Mouse (Mus musculus): ENCODE data around the gene Ankrd61. TPM values are rescaled to one million over a fixed set of nuclear protein-coding genes. Genes with fewer than 3 reads are reported as not detected.
A peak's percentile ranks its signal among the peaks of the same experiment; 100 is the strongest.

The Ankrd61 gene
- 0.22 and 0.41 TPM in 2 replicates for polyA plus RNA-seq (2015; fragmentation: Nextera tagmentation; extraction: Ambion mirVana)

DNA sequence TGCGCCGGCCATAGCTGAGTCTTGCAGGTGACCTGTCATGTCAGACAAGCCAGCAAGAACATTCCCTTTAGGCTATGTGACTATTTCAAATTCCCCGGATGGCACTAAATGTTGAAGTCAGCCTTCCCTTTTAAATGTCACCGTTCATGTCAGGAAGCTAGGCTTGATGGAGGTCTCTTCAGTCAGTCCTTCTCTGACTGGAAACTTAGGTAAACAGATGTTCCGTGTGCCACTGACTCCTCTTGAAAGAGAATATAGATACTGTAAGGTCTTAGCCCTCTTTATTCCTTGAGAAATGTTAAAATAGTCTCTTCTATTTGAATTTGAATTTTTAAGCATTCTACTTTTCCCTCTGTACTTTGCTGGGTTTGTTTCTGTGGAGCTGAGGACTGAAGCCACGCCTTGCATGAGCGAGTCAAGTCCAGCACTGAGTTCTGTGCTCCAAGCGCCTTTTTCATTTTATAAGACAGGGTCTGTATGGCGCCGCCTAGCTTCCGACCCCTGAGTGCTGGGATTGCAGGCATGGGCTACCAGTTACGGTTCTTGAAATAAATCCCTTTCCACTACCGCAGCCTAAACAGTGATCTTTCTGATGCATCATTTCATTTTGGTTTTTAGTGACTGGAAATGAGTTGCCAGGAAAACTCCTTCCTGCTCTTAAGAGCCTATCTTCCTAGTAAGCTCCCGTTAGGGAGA, at the start of gene Ankrd61:
Gene Ankrd61, minus strand, starts transcription at position 51 of the 696 bp plus-strand sequence.
- Histone ChIP-seq H3K36me3 (ENCODE audit: control insufficient read depth, insufficient read depth, low read length) (peaks cover 18% of the 10 kb centered on the region), H3K27ac (ENCODE audit: low read depth, low read length) (no peak within 1 kb of the TSS)
- 87% methylated on average over 14 of the region's 14 CpGs for WGBS

DNA sequence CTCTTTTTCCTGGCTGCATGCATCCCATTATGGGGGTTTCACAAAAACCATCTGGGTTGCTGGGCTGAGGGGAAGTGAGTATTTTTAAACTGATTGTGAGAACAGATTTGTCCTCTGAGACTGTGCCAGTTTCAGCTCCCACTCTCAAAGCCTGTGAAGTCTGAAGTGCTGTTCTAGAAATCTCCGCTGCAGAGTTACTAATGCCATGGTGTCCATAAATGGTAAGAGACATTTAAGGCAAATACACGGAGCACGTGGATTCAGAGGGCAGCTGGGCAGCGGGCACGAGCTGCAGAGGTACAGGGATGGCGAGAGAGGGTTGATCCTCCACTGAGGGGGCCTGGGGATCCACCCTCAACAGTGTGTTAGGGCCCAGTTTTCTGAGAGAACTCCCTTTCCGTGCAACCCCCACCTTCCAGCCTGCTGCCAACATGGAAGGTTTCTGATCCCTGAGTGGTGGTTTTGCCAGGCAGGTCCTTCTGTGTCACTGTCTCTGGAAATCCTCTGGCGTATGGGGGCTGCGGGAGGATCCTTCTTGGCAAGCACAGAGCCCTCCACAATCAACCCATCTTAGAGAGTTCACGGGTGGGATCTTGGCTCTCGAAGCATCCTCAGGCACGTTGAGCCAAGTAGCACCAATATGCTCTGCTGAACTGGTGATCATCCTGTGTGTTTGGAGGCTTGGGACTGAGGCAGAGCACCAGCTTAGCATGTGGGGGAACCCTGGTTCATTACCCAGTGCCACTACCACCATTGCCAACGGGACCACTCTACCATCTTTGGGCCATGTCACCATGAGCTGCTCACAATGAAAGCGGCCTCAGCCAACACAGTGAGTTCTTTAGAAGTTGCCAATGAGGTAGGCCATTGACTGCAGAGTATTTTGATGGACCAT, 46.0 kb upstream of the Ankrd61 start:
- no peak for ATAC-seq
- no peak overlapping the region for H3K9ac ChIP-seq (ENCODE audit: low read depth, low read length)
- no peak overlapping the region for H3K4me3 ChIP-seq (ENCODE audit: low read length)
- no peak overlapping the region for H3K27ac ChIP-seq (ENCODE audit: low read depth, low read length)
- no peaks in the 10 kb centered on the region for H3K36me3 ChIP-seq (ENCODE audit: control insufficient read depth, insufficient read depth, low read length)
- H3K27me3 ChIP-seq (replicated peaks; ENCODE audit: control insufficient read depth, insufficient read depth, low read length) = no peaks in the 10 kb centered on the region
- H3K9me3 ChIP-seq (ENCODE audit: control insufficient read depth, low read length) = peaks cover 3% of the 10 kb centered on the region; the same call in 1 of the 2 replicates
- H3K4me2 ChIP-seq (ENCODE audit: low read length) = no peak overlapping the region
- H3K4me1 ChIP-seq (ENCODE audit: control insufficient read depth, insufficient read depth, low read depth, low read length) = no peaks in the 10 kb centered on the region
- 90% methylated on average over 14 of the region's 14 CpGs for WGBS

More for the DNA sequence above, at the start of gene Ankrd61:
- Histone ChIP-seq H3K27me3 (replicated peaks; ENCODE audit: control insufficient read depth, insufficient read depth, low read length) (no peaks in the 10 kb centered on the region), H3K4me2 (ENCODE audit: low read length) (no peak within 1 kb of the TSS), H3K4me1 (ENCODE audit: control insufficient read depth, insufficient read depth, low read depth, low read length) (no peaks in the 10 kb centered on the region), H3K9ac (ENCODE audit: low read depth, low read length) (no peak within 1 kb of the TSS), H3K9me3 (ENCODE audit: control insufficient read depth, low read length) (no peaks in the 10 kb centered on the region), H3K4me3 (ENCODE audit: low read length) (no peak within 1 kb of the TSS)
- ATAC-seq = no peak

- no peak for ATAC-seq
- peaks cover 3% of the 10 kb centered on the region; the same call in 1 of the 2 replicates for H3K9me3 ChIP-seq (ENCODE audit: control insufficient read depth, low read length)
Measured at GRCm38 (mm10) chr5:143941588-143941987, 44.1 kb upstream of the Ankrd61 start.

DNA sequence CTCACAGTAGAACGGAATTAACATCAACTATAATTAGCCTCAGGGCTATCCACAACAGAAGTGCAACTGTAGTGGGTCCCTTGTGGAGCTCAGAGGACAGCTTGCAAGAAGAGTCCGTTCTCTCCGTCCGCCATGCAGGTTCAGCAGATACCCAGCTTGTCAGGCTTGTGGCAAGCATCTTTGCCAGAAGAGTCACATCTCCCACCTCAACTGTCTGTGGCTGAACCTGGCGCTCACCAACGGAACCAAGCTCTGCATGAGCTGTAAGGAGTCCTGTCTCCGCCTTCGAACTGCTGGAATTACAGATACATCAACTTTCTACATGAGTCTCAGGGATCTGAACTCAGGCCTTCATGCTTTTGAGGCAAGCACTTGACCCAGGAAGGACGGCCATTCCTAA, 38.7 kb upstream of the Ankrd61 start:
- Histone ChIP-seq H3K36me3 (ENCODE audit: control insufficient read depth, insufficient read depth, low read length) (peaks cover 7% of the 10 kb centered on the region; the same call in 1 of the 2 replicates), H3K27me3 (replicated peaks; ENCODE audit: control insufficient read depth, insufficient read depth, low read length) (no peaks in the 10 kb centered on the region), H3K4me2 (ENCODE audit: low read length) (no peak overlapping the region), H3K27ac (ENCODE audit: low read depth, low read length) (no peak overlapping the region), H3K4me1 (ENCODE audit: control insufficient read depth, insufficient read depth, low read depth, low read length) (no peaks in the 10 kb centered on the region), H3K9ac (ENCODE audit: low read depth, low read length) (no peak overlapping the region), H3K9me3 (ENCODE audit: control insufficient read depth, low read length) (no peaks in the 10 kb centered on the region), H3K4me3 (ENCODE audit: low read length) (no peak overlapping the region)
- WGBS = 88% methylated on average over 9 of the region's 9 CpGs
- no peak for ATAC-seq

More at GRCm38 (mm10) chr5:143941588-143941987, 44.1 kb upstream of the Ankrd61 start:
- 23% methylated on average over 10 of the region's 10 CpGs for WGBS
- Histone ChIP-seq H3K36me3 (ENCODE audit: control insufficient read depth, insufficient read depth, low read length) (no peaks in the 10 kb centered on the region), H3K4me3 (ENCODE audit: low read length) (no peak overlapping the region), H3K27me3 (replicated peaks; ENCODE audit: control insufficient read depth, insufficient read depth, low read length) (no peaks in the 10 kb centered on the region), H3K4me1 (ENCODE audit: control insufficient read depth, insufficient read depth, low read depth, low read length) (no peaks in the 10 kb centered on the region), H3K4me2 (ENCODE audit: low read length) (no peak overlapping the region), H3K27ac (ENCODE audit: low read depth, low read length) (no peak overlapping the region), H3K9ac (ENCODE audit: low read depth, low read length) (no peak overlapping the region)

DNA sequence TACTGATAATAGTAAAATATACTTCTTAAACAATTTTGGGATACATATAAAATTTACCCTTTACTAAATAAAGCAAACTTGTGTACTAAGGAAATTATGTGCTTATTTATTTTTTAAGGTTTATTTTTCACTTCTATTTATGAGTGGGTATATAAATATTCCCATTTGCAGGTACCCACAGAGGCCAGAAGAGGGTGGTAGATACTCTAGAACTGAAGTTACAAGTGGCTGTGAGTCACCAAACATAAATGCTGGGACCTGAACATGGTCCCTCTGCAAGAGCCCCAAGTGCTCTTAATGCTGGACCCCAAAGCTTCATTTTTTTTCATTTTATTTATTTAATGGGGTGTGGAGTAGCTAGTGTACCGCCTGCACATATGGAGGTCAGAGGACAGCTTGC, 36.4 kb upstream of the Ankrd61 start:
- Histone ChIP-seq H3K9me3 (ENCODE audit: control insufficient read depth, low read length) (no peaks in the 10 kb centered on the region), H3K4me1 (ENCODE audit: control insufficient read depth, insufficient read depth, low read depth, low read length) (no peaks in the 10 kb centered on the region), H3K4me2 (ENCODE audit: low read length) (no peak overlapping the region), H3K9ac (ENCODE audit: low read depth, low read length) (no peak overlapping the region), H3K27ac (ENCODE audit: low read depth, low read length) (no peak overlapping the region), H3K4me3 (ENCODE audit: low read length) (no peak overlapping the region), H3K27me3 (replicated peaks; ENCODE audit: control insufficient read depth, insufficient read depth, low read length) (no peaks in the 10 kb centered on the region), H3K36me3 (ENCODE audit: control insufficient read depth, insufficient read depth, low read length) (peaks cover 19% of the 10 kb centered on the region)
- WGBS = 100% methylated on average over 1 of the region's 1 CpGs
- no peak for ATAC-seq

DNA sequence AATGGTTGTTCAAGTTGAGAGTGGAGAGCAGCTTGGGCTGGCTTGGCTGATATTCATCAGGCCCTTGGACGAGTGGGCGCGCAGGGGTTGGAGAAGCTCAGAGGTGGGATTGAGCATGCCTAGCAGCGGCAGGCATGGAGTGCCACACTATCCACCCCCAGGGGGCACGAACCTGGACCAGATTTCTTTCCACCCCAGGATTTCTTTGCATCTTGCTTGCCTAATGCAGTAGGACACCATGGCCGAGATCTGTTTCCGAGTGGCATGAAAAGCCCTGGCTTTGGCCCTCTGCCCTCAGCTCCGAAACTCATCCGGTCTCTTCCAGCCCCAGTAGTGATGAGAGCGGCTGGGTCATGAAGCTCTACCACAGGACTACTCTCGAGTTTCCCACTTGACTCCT, 35.9 kb upstream of the Ankrd61 start:
- Histone ChIP-seq H3K4me1 (ENCODE audit: control insufficient read depth, insufficient read depth, low read depth, low read length) (no peaks in the 10 kb centered on the region), H3K27ac (ENCODE audit: low read depth, low read length) (no peak overlapping the region), H3K27me3 (replicated peaks; ENCODE audit: control insufficient read depth, insufficient read depth, low read length) (no peaks in the 10 kb centered on the region), H3K4me3 (ENCODE audit: low read length) (peak overlapping the region; percentile 5), H3K9me3 (ENCODE audit: control insufficient read depth, low read length) (no peaks in the 10 kb centered on the region), H3K4me2 (ENCODE audit: low read length) (no peak overlapping the region), H3K9ac (ENCODE audit: low read depth, low read length) (no peak overlapping the region), H3K36me3 (ENCODE audit: control insufficient read depth, insufficient read depth, low read length) (peaks cover 19% of the 10 kb centered on the region)
- no peak for ATAC-seq
- WGBS = 87% methylated on average over 11 of the region's 11 CpGs

DNA sequence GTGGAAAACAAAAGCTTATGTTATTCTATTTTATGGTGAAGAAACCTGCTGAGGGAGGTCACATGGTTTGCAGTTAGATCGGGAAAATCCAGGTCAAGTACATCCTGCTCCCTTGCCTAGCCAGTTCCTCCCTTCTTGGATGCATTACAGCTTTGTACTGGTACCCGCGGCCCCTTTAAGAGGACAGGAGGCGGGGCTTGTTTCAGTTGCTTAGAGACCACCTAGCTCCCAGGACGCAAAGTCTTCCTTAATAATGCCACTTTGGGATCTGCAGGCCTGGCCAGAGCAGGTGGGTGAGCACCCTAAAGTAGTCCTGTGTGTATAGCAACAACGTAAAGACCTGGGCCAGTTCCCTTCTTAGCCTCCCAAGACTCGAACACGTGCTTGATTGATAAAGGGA, 35.3 kb upstream of the Ankrd61 start, which contains the start of gene Rsph10b:
Gene Rsph10b, plus strand, starts transcription at position 205 of the 400 bp plus-strand sequence.
- Histone ChIP-seq H3K27ac (ENCODE audit: low read depth, low read length) (no peak within 1 kb of the TSS), H3K36me3 (ENCODE audit: control insufficient read depth, insufficient read depth, low read length) (peaks cover 21% of the 10 kb centered on the region), H3K27me3 (replicated peaks; ENCODE audit: control insufficient read depth, insufficient read depth, low read length) (no peaks in the 10 kb centered on the region), H3K9me3 (ENCODE audit: control insufficient read depth, low read length) (no peaks in the 10 kb centered on the region), H3K9ac (ENCODE audit: low read depth, low read length) (no peak within 1 kb of the TSS), H3K4me3 (ENCODE audit: low read length) (peak within 1 kb of the TSS; percentile 5), H3K4me1 (ENCODE audit: control insufficient read depth, insufficient read depth, low read depth, low read length) (no peaks in the 10 kb centered on the region), H3K4me2 (ENCODE audit: low read length) (no peak within 1 kb of the TSS)
- 15% methylated on average over 8 of the region's 8 CpGs for WGBS
- ATAC-seq = no peak

DNA sequence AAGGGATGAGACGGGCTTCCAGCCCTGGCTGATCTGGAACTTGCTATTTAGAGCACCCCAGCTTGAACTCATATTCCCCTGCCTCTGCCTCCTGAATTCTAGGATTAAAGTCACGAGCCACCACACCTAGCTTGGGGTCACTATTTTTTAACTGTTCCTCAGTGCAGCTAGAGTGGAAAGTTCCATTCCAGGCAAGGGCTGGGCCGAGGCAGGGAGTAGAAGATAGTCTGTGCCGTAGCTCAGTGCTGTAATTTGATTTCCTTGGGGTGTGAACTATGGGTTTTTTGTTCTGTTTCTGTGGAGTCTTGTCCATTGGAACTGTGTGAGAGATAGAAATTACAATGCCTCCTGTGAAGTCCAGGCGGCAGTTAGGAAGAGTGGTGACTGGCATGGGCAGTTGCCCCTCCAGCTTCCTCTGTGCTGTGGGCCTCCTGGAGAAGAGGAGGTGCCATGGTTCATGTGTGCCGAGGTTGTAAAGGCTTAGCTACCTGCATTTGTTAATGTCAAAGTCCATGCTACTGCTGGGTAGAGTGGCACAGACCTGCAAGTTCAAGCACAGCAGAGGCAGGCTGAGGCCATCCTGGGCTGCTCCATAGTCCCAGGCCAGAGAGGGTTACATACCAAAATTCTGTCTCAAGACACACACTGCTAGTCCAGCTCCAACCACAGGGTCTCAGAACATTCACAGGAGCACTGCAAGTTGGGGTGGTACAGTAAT, 34.5 kb upstream of the Ankrd61 start:
- Histone ChIP-seq H3K36me3 (ENCODE audit: control insufficient read depth, insufficient read depth, low read length) (peaks cover 21% of the 10 kb centered on the region), H3K9ac (ENCODE audit: low read depth, low read length) (no peak overlapping the region), H3K4me1 (ENCODE audit: control insufficient read depth, insufficient read depth, low read depth, low read length) (no peaks in the 10 kb centered on the region), H3K4me3 (ENCODE audit: low read length) (no peak overlapping the region), H3K27me3 (replicated peaks; ENCODE audit: control insufficient read depth, insufficient read depth, low read length) (no peaks in the 10 kb centered on the region), H3K4me2 (ENCODE audit: low read length) (no peak overlapping the region), H3K27ac (ENCODE audit: low read depth, low read length) (no peak overlapping the region), H3K9me3 (ENCODE audit: control insufficient read depth, low read length) (no peaks in the 10 kb centered on the region)
- ATAC-seq = no peak
- 84% methylated on average over 6 of the region's 6 CpGs for WGBS

Measured in hindbrain, embryonic 16.5 days (tissue).